Mouse (Mus musculus): ENCODE measurements around the gene Atg9a.

DNA sequence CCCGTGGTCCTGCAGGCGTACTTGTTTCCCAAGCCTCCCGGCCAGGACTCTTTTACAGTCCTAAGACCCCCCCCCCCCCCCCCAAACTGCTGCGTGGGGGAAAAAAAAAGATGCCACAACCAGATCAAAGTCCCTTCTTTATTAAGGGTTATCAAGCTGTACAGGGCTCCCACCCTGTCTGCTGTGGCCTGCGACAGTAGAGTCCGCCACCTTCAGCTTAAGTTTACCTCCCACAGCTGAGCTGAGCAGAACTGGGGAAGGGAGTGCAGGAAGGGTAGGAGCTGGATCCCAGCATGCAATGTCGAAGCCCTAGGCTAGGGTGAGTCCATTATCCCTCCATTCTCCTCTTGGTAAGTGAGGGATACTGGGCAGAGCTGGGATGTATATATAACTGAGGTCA is 11.3 kb downstream of the Atg9a start:
- no peak for TF ChIP-seq CTCF (IDR thresholded peaks at IDR 0.05; ENCODE audit: low read depth)
- no peak for TF ChIP-seq EP300 (IDR thresholded peaks at IDR 0.05; ENCODE audit: low read depth)
